Mouse (Mus musculus): ENCODE data around the gene Gm21961. TPM values are rescaled to one million over a fixed set of nuclear protein-coding genes. Genes with fewer than 3 reads are reported as not detected.

Gene Gm21961
- not detected for polyA plus RNA-seq (2017; shearing (Covaris generic))

GRCm38 (mm10) chr15:65014804-65015203 lies at the start of gene Gm21961:
TSS of gene Gm21961 (minus strand) at chr15:65014904.

Other genes with a start within 250 kb of the Gm21961 start
- not detected for gene Gm21798, start 197.2 kb downstream of the Gm21961 start, polyA plus RNA-seq (2017; shearing (Covaris generic))

Measured in CD4-positive, CD25-positive, alpha-beta regulatory T cell (primary cell).